Mouse (Mus musculus) ES-E14 (cell line): ENCODE data around the gene Gm20532. TPM values are rescaled to one million over a fixed set of nuclear protein-coding genes. Genes with fewer than 3 reads are reported as not detected.

Experiments used
- DNase-seq: peaks from one replicate; pipeline ENCODE4 v3.0.0-alpha.2; 2013; ENCODE audit warnings: low read depth, low spot score
- H3K27ac ChIP-seq: 2 replicates; pipeline ENCODE4 v1.5.1; 2012; ENCODE audit warnings: low read depth, mild to moderate bottlenecking, low read length, moderate library complexity, mixed read lengths; ENCODE audit not compliant: poor library complexity, insufficient read depth, severe bottlenecking
- H3K36me3 ChIP-seq: 2 replicates; pipeline ENCODE4 v1.6.1; 2012; ENCODE audit warnings: mild to moderate bottlenecking, low read length, moderate library complexity, mixed read lengths; ENCODE audit not compliant: control insufficient read depth, poor library complexity, insufficient read depth, severe bottlenecking
- H3K4me1 ChIP-seq, 2 experiments: fragments of 150-350 bp in 1 of 2; sonication (generic) in 1 of 2; 2 replicates each; pipeline ENCODE4 v1.6.1; 2012; ENCODE audit warnings: low read length in 2 of 2, mild to moderate bottlenecking in 1 of 2, mixed read lengths in 1 of 2; ENCODE audit not compliant: control insufficient read depth in 2 of 2, insufficient read depth in 2 of 2, poor library complexity in 1 of 2
- H3K4me3 ChIP-seq, 2 experiments: fragments of 150-350 bp in 1 of 2; sonication (generic) in 1 of 2; 2 replicates each; pipeline ENCODE4 v1.5.1; 2012; ENCODE audit warnings: low read length in 2 of 2, low read depth in 1 of 2, mild to moderate bottlenecking in 1 of 2, mixed read lengths in 1 of 2; ENCODE audit not compliant: insufficient read depth in 1 of 2, poor library complexity in 1 of 2, severe bottlenecking in 1 of 2
- H3K9ac ChIP-seq: 2 replicates; pipeline ENCODE4 v1.6.1; 2012; ENCODE audit warnings: low read depth, mild to moderate bottlenecking, low read length, mixed read lengths; ENCODE audit not compliant: poor library complexity, insufficient read depth, severe bottlenecking
- H3K9me3 ChIP-seq: fragments of 150-350 bp; sonication (generic); 2 replicates; pipeline ENCODE4 v1.6.1; 2012; ENCODE audit warnings: low read depth, mild to moderate bottlenecking, low read length; ENCODE audit not compliant: control insufficient read depth, insufficient read depth
- CHD2 ChIP-seq: IDR thresholded peaks from 2 replicates; pipeline ENCODE4 v1.6.1; 2014; ENCODE audit warnings: mild to moderate bottlenecking, low read depth, low read length, inconsistent platforms
- HCFC1 ChIP-seq: IDR thresholded peaks from 2 replicates; pipeline ENCODE4 v1.6.1; 2012; ENCODE audit warnings: low read length, inconsistent platforms, borderline replicate concordance; ENCODE audit not compliant: insufficient read depth
- MAFK ChIP-seq: IDR thresholded peaks from 2 replicates; pipeline ENCODE4 v1.6.1; 2014; ENCODE audit warnings: mild to moderate bottlenecking, low read depth, low read length, inconsistent platforms; ENCODE audit not compliant: insufficient read depth
- ZC3H11A ChIP-seq: IDR thresholded peaks from 2 replicates; pipeline ENCODE4 v1.6.1; 2012; ENCODE audit warnings: low read depth, mild to moderate bottlenecking, inconsistent platforms, low read length, borderline replicate concordance
- ZNF384 ChIP-seq: IDR thresholded peaks from 2 replicates; pipeline ENCODE4 v1.6.1; 2012; ENCODE audit warnings: low read depth, low read length, inconsistent platforms
- in situ Hi-C, 2 experiments: fragments of 600-800 bp; cut with MboI; formaldehyde crosslinking; loops; one replicate each; pipeline ENCODE4 v1.15.1; 2025; ENCODE audit warnings: low sequenced_read_pairs in 2 of 2, inconsistent platforms in 1 of 2; ENCODE audit not compliant: unreplicated experiment in 2 of 2
- total RNA-seq: library from RNA; depleted of rRNA; stranded (reverse); fragments of 300-350 nt; gene quantifications from 2 replicates; pipeline ENCODE4 v1.2.3, GENCODE M21; 2012

The Gm20532 gene
- total RNA-seq, 1 experiment = not detected

DNA sequence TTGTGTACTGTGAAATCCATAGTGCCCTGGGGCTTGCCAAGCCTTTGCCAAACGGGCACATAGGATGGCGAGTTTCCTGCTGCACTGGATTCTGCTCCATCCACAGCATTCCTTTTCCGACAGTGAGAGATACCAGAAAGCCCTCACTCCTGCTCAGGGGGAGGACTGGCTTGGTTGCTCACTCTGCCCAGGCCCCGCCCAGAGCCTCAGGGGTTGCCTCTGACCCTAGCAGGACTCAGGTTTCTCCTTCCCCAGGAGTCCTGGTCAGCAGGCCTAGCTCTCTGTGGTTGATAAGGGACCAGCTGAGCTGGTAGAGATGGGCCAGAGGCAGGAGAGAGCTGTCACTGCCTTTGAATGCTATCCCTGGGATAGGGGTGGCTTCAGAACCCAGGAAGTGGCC lies 2.1 kb downstream of the Gm20532 start:
- in situ Hi-C loops = no loop called here
- no peak overlapping the region for H3K4me3 ChIP-seq
- H3K4me1 ChIP-seq = peaks cover 2 to 16% of the 10 kb centered on the region in 2 experiments; a peak in 3 of 4 replicates
- TF ChIP-seq CHD2 (no peak), MAFK (no peak), ZC3H11A (no peak), ZNF384 (no peak), HCFC1 (no peak)
- H3K36me3 ChIP-seq = peaks cover 19% of the 10 kb centered on the region; the same call in 1 of the 2 replicates
- no peak overlapping the region for H3K27ac ChIP-seq
- no peak for DNase-seq
- no peaks in the 10 kb centered on the region for H3K9me3 ChIP-seq
- H3K9ac ChIP-seq = no peak overlapping the region

DNA sequence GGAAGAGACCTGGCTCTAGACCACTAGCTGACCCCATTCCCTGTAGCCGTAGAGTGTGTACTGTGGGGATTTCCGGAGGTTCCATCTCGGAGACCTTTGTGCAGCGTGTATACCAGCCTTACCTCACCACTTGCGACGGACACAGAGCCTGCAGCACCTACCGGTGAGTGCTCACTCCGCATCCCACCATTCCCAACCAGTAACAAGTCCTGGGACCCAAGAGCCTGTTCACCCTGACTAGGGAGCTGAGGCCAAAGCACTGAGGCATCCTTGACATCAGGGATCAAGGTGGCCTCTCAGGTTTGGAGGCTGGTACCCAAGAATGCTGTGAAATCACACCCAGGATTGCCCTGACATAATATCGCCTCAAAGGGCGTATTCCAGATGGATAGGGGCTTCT lies 2.8 kb downstream of the Gm20532 start:
- Histone ChIP-seq H3K36me3 (peaks cover 22% of the 10 kb centered on the region; the same call in 1 of the 2 replicates), H3K4me3 (no peak overlapping the region), H3K4me1 (peaks cover 2 to 15% of the 10 kb centered on the region in 2 experiments; a peak in 3 of 4 replicates), H3K9me3 (no peaks in the 10 kb centered on the region), H3K9ac (no peak overlapping the region), H3K27ac (no peak overlapping the region)
- no peak for TF ChIP-seq MAFK
- no peak for TF ChIP-seq CHD2
- TF ChIP-seq HCFC1 = no peak
- no peak for TF ChIP-seq ZC3H11A
- no peak for TF ChIP-seq ZNF384
- in situ Hi-C loops = no loop called here
- DNase-seq = no peak

DNA sequence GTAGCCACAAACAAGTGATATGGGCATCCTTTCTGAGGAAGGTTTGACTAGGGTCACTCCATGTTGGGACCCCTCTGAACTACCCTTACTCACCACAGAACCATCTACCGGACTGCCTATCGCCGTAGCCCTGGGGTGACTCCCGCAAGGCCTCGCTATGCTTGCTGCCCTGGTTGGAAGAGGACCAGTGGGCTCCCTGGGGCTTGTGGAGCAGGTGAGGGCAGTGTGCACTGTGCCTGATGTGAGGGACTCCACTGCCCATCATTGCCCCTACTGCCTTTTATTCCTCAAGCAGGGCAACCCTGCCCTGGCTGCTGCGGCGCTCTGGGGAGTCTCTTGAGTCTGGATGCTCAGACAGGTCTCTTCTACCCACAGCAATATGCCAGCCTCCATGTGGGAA lies 3.8 kb downstream of the Gm20532 start:
- no peak for TF ChIP-seq MAFK
- TF ChIP-seq CHD2 = no peak
- no peak for TF ChIP-seq ZNF384
- no peak for TF ChIP-seq HCFC1
- no peak for TF ChIP-seq ZC3H11A
- Histone ChIP-seq H3K36me3 (peaks cover 28% of the 10 kb centered on the region), H3K27ac (no peak overlapping the region), H3K9me3 (no peaks in the 10 kb centered on the region), H3K9ac (no peak overlapping the region), H3K4me3 (no peak overlapping the region), H3K4me1 (peaks cover 2 to 19% of the 10 kb centered on the region in 2 experiments; a peak in 3 of 4 replicates)
- no peak for DNase-seq
- in situ Hi-C loops = no loop called here

DNA sequence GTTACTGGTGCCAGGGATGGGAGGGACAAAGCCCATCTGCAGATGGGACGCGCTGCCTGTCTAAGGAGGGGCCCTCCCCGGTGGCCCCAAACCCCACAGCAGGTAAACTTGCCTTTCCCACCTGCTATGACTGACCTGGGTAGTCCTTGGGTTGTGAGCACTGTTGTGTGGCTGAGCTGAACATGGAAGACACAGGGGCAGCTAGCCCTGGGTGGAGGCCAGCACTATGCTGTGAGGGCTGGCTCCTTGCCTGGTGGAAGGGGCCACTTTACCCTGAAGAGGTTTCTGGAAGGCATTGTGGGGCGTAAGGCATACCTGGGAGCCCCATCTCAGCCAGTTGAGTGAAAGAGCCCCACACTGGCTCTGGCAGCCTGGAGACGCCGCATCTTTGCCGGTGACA lies 4.5 kb downstream of the Gm20532 start:
- in situ Hi-C loops = no loop called here
- no peak for DNase-seq
- H3K9me3 ChIP-seq = no peaks in the 10 kb centered on the region
- no peak overlapping the region for H3K4me3 ChIP-seq
- no peak overlapping the region for H3K9ac ChIP-seq
- H3K36me3 ChIP-seq = peaks cover 30% of the 10 kb centered on the region
- peaks cover 2 to 16% of the 10 kb centered on the region in 2 experiments; a peak in 3 of 4 replicates for H3K4me1 ChIP-seq
- TF ChIP-seq ZC3H11A = no peak
- no peak for TF ChIP-seq MAFK
- no peak overlapping the region for H3K27ac ChIP-seq

DNA sequence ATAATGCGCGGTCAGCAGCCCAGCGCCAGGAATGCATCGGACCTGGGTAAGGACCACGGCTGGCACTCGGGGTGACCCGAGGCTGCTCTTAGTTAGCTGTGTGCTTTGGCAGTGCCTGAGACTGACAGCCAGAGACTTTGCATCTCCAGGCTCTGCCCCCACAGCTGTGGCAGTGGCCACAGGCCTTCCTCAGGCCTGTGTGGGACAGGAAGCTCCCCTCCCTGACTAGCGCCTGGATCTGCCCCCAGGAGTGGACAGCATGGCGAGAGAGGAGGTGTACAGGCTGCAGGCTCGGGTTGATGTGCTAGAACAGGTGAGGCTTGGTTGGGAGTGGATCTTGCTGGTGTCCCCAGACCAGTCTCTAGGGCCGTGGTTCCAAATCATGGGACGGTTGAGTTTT lies 5.0 kb downstream of the Gm20532 start:
- no peak overlapping the region for H3K27ac ChIP-seq
- H3K36me3 ChIP-seq = peaks cover 33% of the 10 kb centered on the region
- TF ChIP-seq CHD2 (no peak), ZNF384 (no peak), HCFC1 (no peak), MAFK (no peak), ZC3H11A (no peak)
- peaks cover 2 to 16% of the 10 kb centered on the region in 2 experiments; a peak in 3 of 4 replicates for H3K4me1 ChIP-seq
- no peak overlapping the region for H3K9ac ChIP-seq
- H3K9me3 ChIP-seq = no peaks in the 10 kb centered on the region
- H3K4me3 ChIP-seq = no peak overlapping the region
- no peak for DNase-seq
- in situ Hi-C loops = no loop called here
